Mouse (Mus musculus) cerebellum, adult 9-11 months (tissue): ENCODE data around the gene Snrpa1.
"Not testable (repeated sequence)": the region's sequence is repeated elsewhere in the genome, so short reads cannot be mapped to it uniquely, and the experiment has no call there.

Source experiments
- DNase-seq: peaks from one replicate; pipeline ENCODE4 v3.0.0; 2022

The Snrpa1 gene

DNA sequence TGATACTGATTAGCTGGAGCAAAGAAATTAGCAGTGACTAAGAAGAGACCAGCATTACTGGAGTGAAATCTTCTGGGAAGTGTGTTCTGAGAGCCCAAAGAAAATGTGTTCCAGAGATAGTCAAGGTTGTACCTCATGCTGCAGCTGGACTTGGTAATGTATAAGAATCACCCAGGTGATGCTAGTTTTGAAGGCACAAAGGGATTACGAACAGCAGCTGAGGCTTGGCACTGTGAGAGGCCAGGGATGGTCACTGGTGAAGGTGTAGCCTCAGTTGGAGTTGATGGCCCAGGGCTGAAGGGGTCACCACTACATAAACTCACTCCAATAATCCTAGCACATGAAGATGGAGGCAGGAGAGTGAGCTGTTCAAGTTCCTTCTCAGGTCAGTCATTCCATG, at the start of gene Snrpa1:
Gene Snrpa1, plus strand, starts transcription at position 301 of the 400 bp plus-strand sequence.
- no peak for DNase-seq

GRCm38 (mm10) chr7:66010518-66010917, 48.3 kb upstream of the Snrpa1 start:
- DNase-seq, result no peak

GRCm38 (mm10) chr7:66027747-66028146, 31.1 kb upstream of the Snrpa1 start:
- no peak for DNase-seq

DNA sequence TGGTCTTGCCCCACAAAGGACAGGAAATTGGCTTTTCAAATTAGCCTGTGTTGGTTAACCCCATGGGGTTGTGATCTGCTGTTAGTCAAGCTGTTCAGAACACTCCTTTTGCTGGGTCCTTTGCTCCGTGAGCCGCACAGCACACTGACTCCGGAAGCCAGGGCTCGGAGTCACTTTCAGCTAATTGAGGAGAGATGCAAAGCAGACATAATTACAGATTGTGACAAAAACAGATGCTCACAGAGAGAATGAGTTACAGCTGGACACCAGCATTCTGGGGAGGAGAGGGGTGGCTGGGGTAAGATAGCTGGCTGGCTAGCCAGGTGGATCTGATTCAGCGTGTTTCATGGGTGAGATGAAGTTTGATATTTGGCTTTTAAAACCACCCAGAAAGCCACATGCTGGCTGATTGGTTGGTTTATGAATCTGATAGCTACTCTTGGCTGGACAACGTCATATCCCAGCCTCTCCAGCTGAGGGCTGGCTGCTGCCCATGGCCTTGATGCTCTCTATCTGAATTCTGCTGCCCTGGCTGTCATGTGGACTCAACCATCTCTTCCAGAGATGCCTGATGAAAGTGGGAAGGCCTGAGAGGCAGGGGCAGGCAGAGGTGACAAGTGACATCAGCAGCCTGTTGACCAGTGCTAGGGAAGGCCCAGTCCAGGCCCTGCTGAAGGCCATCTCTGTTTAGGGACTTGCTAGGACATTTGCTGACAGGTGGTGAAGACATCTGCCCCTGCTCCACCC, 29.9 kb upstream of the Snrpa1 start:
- no peak for DNase-seq

DNA sequence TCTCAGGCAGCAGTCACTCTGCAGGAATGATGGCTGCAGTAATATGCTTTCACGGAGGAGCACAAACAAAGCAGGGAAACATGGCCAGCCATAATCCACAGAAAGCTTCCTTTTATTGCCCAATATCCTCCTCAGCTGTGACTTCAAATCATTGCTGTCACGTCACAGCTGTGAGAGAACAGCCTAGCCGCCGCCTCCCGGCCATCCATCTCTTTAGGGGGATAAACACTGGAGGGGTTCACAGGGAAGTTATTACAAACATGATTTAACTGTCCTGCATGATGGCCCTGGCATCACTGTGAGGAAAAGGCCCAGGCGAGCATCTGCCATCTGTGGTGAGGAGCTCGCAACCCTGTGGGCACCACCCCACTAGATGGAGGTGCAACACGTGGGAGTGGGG, 22.0 kb upstream of the Snrpa1 start:
- DNase-seq, result no peak

- peak; percentile 64 for DNase-seq
Measured at GRCm38 (mm10) chr7:66038261-66038660, 20.5 kb upstream of the Snrpa1 start.

DNA sequence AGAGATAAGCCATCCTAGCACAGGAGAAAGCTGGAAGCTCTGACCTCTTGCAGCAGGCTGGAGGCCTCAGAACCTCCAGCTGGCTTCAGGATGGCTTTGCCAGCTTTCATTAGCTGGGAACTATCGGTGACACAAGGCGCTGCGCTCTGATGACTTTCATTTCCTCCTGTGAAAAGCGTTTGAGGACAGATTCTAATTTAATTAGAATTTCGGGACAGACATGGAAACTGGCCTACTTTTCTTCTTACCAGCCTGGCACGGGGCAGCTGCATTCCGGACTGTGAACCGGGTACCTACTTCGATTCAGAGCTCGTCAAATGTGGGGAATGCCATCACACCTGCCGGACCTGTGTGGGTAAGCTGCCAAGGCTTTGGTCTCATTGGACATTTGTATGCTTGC, 20.1 kb upstream of the Snrpa1 start:
- peak; percentile 84 for DNase-seq

DNA sequence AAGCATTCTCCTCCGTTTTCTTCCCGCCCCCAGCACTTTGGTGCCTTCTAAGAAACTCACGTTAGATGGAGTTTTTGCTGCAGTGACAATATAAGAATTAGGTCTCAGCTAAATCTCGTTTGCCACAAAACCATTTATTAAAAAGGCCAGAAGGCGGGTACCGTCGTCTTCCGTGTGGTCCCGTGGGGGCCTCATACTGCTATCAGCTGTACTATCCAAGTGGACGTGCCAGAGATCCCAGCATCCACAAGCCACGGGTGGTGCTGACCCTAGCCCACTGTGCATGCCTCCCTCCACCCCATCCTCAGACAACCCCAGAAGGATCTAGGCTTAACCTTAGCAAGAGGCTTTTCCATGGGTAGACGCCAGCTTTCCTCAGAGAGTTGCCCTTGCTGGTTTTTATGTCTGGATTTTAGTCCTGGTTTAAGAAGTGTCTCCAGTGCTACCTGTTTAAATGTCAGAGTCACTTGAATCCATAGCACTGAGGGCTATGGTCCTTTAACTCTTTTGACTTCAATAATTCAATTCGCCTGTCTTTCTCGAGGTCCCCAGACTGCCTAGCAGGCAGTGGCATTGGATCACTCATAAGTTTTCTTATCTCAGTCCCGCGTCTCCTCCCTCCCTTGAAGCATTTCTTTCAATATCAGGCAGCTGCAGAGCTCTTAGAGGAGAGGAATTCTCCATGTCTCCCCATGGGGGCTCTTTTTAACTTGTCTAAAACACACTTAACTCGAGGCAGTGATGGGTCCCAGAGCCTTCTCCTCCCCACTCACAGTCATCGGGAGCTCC, 18.6 kb upstream of the Snrpa1 start:
- no peak for DNase-seq

DNA sequence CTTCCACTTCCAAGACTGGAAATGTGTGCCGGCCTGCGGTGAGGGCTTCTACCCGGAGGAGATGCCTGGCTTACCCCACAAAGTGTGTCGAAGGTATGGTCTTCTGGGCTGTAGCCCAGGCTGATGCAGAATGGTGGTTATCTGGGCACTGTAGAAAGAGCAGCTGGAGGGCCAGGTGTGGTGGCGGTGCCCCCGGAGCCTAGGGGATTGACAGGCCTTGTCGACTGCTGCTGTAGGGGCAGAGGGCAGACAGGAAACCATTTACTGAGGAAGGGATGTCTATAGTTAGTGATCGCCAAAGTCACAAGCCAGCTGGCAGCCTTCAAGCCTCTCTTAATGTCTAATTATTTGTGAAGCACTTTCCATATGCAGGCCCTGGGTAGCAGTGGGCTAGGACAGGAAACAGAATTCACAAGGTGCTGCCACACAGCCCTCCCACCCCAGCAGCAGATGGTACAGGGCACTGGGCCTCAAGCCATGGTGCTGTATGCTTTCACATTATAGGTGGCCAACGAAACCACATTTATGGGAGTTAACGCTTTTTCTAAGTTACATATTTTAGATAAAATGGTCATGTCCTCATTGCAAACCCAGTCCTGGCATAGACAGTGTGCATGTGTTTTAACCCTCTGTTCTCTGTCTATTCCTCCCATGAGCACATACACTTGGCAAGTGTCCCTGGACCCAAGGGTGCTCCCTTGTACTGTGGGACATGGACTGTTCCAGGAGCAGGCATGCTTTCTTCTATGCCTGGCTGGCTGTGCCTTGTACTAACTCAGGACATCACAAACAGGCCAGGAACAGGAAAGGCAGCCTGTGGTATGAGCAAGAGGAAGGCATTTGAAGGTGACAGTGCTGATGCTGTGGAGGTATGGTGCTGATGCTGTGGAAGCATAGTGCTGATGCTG, 15.0 kb upstream of the Snrpa1 start, which contains the start of gene Gm45213:
Gene Gm45213, plus strand, starts transcription at position 51 of the 908 bp plus-strand sequence.
- peak; percentile 88 for DNase-seq

DNA sequence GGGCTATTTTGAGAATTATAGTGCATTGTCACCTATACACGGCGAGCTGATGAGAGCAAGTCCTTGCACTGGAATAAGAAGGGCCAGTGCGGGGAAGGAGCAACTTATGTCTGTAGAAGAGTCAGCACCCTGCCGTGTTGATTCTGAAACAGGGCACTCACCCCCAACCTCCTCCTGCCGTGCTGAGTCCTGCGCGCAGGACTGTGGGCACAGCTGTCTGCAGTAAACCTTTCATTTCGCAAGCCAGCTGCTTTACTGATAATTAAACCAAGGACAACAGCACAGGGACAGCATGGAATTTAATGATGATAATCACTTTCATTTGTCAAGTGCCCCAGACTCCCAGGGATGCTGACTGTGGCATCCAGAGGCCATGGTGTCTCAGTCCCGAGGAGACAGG, 14.2 kb upstream of the Snrpa1 start:
- DNase-seq, result no peak

- DNase-seq, result no peak
Measured at GRCm38 (mm10) chr7:66046921-66047918, 11.6 kb upstream of the Snrpa1 start.

GRCm38 (mm10) chr7:66047975-66048374, 10.8 kb upstream of the Snrpa1 start:
- no peak for DNase-seq

GRCm38 (mm10) chr7:66048446-66049230, 10.2 kb upstream of the Snrpa1 start:
- DNase-seq, result no peak

GRCm38 (mm10) chr7:66053946-66054483, 4.8 kb upstream of the Snrpa1 start:
- no peak for DNase-seq

DNA sequence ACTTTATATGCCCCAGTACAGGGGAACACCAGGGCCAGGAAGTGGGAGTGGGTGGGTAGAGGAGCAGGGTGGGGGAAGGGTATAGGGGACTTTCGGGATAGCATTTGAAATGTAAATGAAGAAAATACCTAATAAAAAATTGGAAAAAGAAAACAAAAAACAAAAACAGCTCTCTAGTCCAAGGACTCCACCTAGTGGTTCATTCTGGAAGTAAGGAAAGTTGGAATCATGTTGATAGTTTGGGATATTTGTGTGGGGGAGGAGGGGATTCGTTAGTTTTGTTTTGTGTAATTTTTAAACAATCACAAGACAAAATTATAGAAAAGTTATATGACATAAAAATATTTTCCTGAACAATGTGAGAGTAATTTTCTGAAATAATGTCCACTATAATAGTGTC, 3.4 kb upstream of the Snrpa1 start:
- not testable (repeated sequence) for DNase-seq

DNA sequence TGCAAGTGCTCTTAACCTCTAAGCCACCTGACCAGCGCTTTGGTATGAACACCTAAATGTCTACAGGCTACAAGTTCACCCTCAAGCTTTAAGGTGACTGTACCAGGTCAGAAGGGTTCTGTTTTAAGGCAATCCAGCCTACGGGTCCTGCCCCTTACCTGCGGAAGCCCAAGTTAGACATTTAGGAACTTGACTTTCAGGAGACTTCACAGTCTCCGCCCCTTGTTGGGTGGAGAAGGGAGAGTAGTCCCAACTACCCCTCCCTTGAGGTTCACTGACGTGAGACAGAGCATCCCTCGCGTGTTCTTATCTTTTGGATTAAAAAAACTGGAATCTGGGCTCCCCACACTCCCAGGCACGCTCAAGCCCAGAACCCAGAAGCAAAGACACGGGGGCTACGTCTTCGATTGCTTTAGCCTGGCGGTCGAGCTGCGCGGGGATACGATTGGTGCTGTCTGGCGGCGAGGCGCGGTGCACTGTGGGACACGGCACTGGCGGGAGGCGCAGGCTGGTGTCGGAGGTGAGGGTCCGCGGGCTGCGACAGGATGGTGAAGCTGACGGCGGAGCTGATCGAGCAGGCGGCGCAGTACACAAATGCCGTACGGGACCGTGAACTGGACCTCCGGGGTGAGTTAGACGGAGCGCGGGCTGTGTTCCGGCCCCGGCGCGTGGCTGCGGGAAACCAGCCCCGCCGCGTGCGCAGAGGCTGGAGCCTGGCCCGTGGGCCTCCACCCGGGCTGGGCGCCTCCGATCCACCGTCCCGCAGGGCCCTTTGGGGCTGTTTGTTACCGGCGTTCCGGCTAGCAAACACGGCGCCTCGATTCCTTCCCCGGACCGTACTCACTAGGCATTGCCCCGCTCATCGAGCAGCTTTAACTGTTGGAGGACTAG, 1.5 kb downstream of the Snrpa1 start:
- peak; percentile 84 for DNase-seq

DNA sequence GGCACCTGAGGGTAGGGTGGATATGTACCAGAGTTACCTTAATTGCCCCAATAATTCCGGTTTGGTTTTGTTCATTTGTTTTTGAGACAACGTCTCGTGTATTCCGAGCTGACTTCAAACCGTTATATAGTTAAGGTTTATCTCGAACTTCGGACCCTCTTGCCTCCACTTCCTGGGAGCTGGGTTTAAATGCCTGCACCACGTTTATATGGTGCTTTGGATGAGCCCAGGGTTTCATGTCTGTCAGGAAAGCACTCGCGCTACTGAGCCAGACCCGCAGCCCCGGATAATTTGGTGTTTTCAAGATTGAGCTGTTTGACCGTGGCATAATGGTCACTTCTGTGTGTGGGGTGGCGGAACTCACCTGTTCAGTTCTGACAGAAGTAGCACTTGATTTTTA, 2.3 kb downstream of the Snrpa1 start:
- no peak for DNase-seq

DNA sequence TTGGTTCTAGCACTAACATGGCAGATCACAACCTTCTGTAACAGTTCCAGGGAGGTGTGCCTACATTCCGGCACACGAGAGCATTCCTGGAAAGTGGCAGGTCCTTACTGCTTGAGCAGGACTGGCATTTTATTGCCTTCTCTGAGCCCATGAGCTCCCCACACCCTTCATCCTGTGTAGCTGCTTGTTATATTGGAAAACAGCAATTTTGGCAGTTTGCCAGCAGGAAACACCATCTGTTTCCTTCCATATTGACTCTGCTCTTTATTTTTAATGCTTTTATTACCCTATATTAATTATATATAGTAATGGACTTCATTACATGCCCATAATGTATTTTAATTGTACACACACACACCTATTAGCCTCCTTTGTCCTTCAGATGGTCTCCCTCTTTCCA, 17.6 kb downstream of the Snrpa1 start:
- peak; percentile 44 for DNase-seq
